Mouse (Mus musculus) hindbrain, embryonic 12.5 days (tissue): ENCODE measurements around the gene Mup17. TPM values are rescaled to one million over a fixed set of nuclear protein-coding genes. Genes with fewer than 3 reads are reported as not detected.
"Not testable (repeated sequence)": the region's sequence is repeated elsewhere in the genome, so short reads cannot be mapped to it uniquely, and the experiment has no call there.

ENCODE experiments used
- ATAC-seq: fragments of 200-750 bp; cut with Nextera tagmentation; 2 replicates; pipeline ENCODE4 v1.8.0; 2017; ENCODE audit warnings: moderate TSS enrichment; ENCODE audit not compliant: low FRiP score
- H3K27ac ChIP-seq: fragments of 300-500 bp; sonication (generic); 2 replicates; pipeline ENCODE4 v1.5.1; 2016; ENCODE audit warnings: mild to moderate bottlenecking
- H3K27me3 ChIP-seq: fragments of 300-500 bp; sonication (generic); 2 replicates; pipeline ENCODE4 v1.6.1; 2016; ENCODE audit warnings: mild to moderate bottlenecking
- H3K36me3 ChIP-seq: fragments of 300-500 bp; sonication (generic); 2 replicates; pipeline ENCODE4 v1.6.1; 2016; ENCODE audit warnings: mild to moderate bottlenecking
- H3K4me1 ChIP-seq: fragments of 300-500 bp; sonication (generic); 2 replicates; pipeline ENCODE4 v1.6.1; 2016
- H3K4me2 ChIP-seq: fragments of 300-500 bp; sonication (generic); replicated peaks from 2 replicates; pipeline ENCODE4 v1.6.1; 2016; ENCODE audit warnings: mild to moderate bottlenecking
- H3K4me3 ChIP-seq: fragments of 300-500 bp; sonication (generic); 2 replicates; pipeline ENCODE4 v1.5.1; 2016; ENCODE audit warnings: mild to moderate bottlenecking
- H3K9ac ChIP-seq: fragments of 300-500 bp; sonication (generic); 2 replicates; pipeline ENCODE4 v1.6.1; 2016; ENCODE audit warnings: mild to moderate bottlenecking, moderate library complexity
- H3K9me3 ChIP-seq: fragments of 300-500 bp; sonication (generic); replicated peaks from 2 replicates; pipeline ENCODE4 v1.6.1; 2016; ENCODE audit warnings: mild to moderate bottlenecking
- WGBS: fragments of 180-500 bp; shearing (Covaris S2); methylation state at CpG from one replicate; pipeline ENCODE4 v1.1.7; 2016; 5-methylcytosine and 5-hydroxymethylcytosine counted together
- polyA plus RNA-seq: library from polyadenylated mRNA; unstranded; fragments of >200 nt; fragmentation: Nextera tagmentation; extraction: Ambion mirVana; gene quantifications from 2 replicates; pipeline ENCODE4 v1.2.1, GENCODE M21; 2016

Gene Mup17
- not detected in 2 replicates for polyA plus RNA-seq

DNA sequence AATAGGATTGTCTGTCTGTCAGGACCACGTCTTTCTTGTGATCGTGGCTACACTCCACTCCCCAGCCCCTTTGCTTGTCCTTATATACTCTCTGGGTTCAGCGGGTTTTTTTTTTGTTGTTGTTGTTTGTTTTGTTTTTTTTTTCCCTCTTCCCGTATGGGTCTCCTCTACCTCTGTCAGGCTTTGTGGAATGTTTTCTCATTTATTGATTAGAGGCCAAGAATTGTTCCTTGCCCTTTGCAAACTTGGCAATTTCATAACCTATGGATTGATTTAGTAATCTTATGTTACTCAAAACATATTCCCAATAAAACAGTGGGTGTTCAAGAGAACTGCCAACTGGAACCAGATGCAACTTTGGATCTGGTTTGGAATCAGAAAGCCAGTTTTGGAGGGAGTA is at the start of gene Mup17:
Gene Mup17 (minus strand): TSS at position 101 of the 400 bp plus-strand sequence.
- not testable (repeated sequence) for H3K4me1 ChIP-seq, H3K4me2 ChIP-seq, H3K4me3 ChIP-seq, H3K36me3 ChIP-seq, H3K27me3 ChIP-seq, H3K9me3 ChIP-seq, H3K27ac ChIP-seq, ATAC-seq, H3K9ac ChIP-seq
- WGBS = 89% methylated on average over 4 of the region's 4 CpGs

DNA sequence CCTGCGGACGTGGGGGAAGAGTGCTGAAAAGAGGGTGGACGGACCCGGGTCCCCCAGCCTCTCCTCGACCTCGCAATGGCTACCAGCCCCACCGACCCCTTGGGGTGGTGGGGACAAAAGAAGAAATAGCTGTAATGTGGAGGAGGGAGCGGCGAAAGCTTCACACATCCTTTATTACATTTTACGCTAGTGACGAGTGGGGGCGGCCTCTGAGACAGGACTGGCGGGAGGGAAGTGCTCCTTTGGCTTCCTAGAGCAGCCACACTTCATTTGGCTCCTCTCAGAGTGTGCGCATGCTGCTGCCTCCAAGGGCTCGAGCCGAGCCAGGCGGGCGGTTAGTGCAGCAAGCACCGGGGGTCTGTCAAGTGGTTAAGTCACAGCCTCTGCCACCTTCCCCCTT is 24.1 kb downstream of the Mup17 start:
- H3K4me1 ChIP-seq, H3K4me2 ChIP-seq, H3K9ac ChIP-seq, H3K27ac ChIP-seq, ATAC-seq, H3K4me3 ChIP-seq, H3K27me3 ChIP-seq, H3K9me3 ChIP-seq, H3K36me3 ChIP-seq: not testable (repeated sequence)
- WGBS = 87% methylated on average over 19 of the region's 19 CpGs

GRCm38 (mm10) chr4:61555887-61556286 is 39.8 kb downstream of the Mup17 start:
- not testable (repeated sequence) for ATAC-seq, H3K27me3 ChIP-seq, H3K4me1 ChIP-seq, H3K36me3 ChIP-seq, H3K27ac ChIP-seq, H3K9me3 ChIP-seq, H3K4me2 ChIP-seq, H3K4me3 ChIP-seq, H3K9ac ChIP-seq
- 32% methylated on average over 2 of the region's 2 CpGs for WGBS

Other genes starting within 250 kb of the Mup17 start
- gene Mup15, start 156.1 kb downstream of the Mup17 start, polyA plus RNA-seq = not detected in 2 replicates
- not detected in 2 replicates for gene Mup16, start 76.3 kb downstream of the Mup17 start, polyA plus RNA-seq
- not detected in 2 replicates for gene Mup18, start 78.3 kb upstream of the Mup17 start, polyA plus RNA-seq
- not detected in 2 replicates for gene Mup19, start 186.4 kb upstream of the Mup17 start, polyA plus RNA-seq
- gene Mup5, start 239.4 kb upstream of the Mup17 start, polyA plus RNA-seq = not detected in 2 replicates